Mouse (Mus musculus) NIH3T3 (cell line): ENCODE data around the gene Cdc16.

Experiments used
- DNase-seq: peaks from one replicate; pipeline ENCODE4 v3.0.0-alpha.2; 2012; ENCODE audit warnings: low read depth

The Cdc16 gene

GRCm38 (mm10) chr8:13828598-13829172, 71.2 kb downstream of the Cdc16 start:
- DNase-seq = no peak
